Mouse (Mus musculus) cerebellum, adult 2 months (tissue): ENCODE results near the gene Zscan5b.

Experiments
- CTCF ChIP-seq: fragments of 200-500 bp; IDR thresholded peaks from 2 replicates; pipeline ENCODE4 v1.5.1; 2011; ENCODE audit warnings: low read depth, mild to moderate bottlenecking, control low read depth, low read length, moderate library complexity, borderline replicate concordance; ENCODE audit not compliant: insufficient read depth
- POLR2A ChIP-seq: fragments of 200-500 bp; IDR thresholded peaks from 2 replicates; pipeline ENCODE4 v1.6.1; 2011; ENCODE audit warnings: low read length, control low read depth, borderline replicate concordance; ENCODE audit not compliant: insufficient read depth

GRCm38 (mm10) chr7:6204200-6204599 is 17.9 kb upstream of the Zscan5b start:
- no peak for TF ChIP-seq POLR2A
- TF ChIP-seq CTCF = no peak
